Mouse (Mus musculus): ENCODE results near the gene Foxn3. TPM values are rescaled to one million over a fixed set of nuclear protein-coding genes. Genes with fewer than 3 reads are reported as not detected.

Foxn3 gene
- polyA plus RNA-seq, 1 experiment from 2014 or later: 41.9 TPM

DNA sequence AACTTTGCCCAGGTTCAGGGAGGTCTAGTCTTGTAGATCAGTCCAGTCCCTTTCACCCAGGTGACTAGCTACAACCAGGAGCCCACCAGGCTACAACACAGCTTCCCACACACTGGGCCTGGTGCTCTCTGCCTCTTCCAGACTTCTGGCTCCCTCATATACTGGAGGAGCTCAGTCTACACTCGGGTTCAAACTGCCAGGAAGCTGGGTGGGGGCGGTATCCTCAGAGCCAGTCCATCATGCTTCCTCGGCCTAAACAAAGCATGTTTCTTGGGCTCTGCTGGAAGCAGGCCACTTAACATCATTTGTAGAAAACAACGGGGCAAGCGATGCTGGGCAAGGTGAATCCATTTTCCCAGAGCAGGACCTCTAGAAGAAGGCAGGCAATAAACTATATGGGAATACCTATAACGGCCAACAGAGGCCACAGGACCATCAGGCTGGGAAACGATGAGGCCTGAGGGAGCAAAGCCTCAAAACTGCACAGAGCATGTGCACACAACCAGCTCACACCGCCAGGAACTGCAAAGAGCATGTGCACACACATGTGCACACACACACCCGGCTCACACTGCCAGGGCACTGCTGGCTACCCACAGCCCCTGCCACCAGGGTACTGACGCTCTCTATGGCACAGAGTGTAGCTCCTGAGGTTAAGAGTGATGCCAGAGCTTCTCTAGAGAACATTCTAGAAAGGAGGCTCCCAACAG lies 214.3 kb downstream of the Foxn3 start:
- Histone ChIP-seq H3K36me3 (ENCODE audit: control insufficient read depth, insufficient read depth) (no peaks in the 10 kb centered on the region), H3K27ac (ENCODE audit: low read depth, low read length) (peak overlapping the region; percentile 77), H3K27me3 (replicated peaks; ENCODE audit: control insufficient read depth, insufficient read depth, low read length) (no peaks in the 10 kb centered on the region), H3K9ac (ENCODE audit: low read depth, low read length) (no peak overlapping the region), H3K4me2 (replicated peaks; ENCODE audit: low read depth) (no peak overlapping the region; the same call in 1 of the 2 replicates), H3K4me3 (ENCODE audit: low read depth, low read length) (no peak overlapping the region), H3K9me3 (ENCODE audit: control insufficient read depth) (no peaks in the 10 kb centered on the region), H3K4me1 (replicated peaks; ENCODE audit: control insufficient read depth, insufficient read depth, low read length) (peaks cover 34% of the 10 kb centered on the region)
- TF ChIP-seq CTCF (IDR thresholded peaks at IDR 0.05; ENCODE audit: low read depth): no peak
- no peak; the same call in 1 of the 2 replicates for ATAC-seq
- WGBS: 44% methylated on average over 10 of the region's 10 CpGs

DNA sequence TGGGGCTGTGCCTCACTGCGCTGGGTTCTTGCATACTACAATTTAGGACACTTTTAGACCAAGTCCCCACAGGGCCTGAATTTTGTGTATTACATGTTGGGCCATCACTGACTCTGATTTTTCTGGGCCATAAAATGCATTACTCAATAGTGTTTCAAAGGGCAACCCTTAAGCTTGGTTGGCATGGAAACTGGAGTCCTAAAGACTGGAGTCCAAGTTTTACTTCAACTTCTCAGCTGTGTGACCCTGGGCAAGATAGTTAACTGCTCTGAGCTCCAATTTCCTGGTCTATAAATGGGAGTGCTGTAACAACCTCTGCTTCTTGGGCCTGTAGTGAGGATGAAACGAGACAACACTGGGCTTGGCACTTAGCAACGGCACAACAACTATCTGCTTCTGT lies 215.9 kb downstream of the Foxn3 start:
- Histone ChIP-seq H3K4me2 (replicated peaks; ENCODE audit: low read depth) (no peak overlapping the region), H3K27ac (ENCODE audit: low read depth, low read length) (peak overlapping the region; percentile 55; the same call in 1 of the 2 replicates), H3K27me3 (replicated peaks; ENCODE audit: control insufficient read depth, insufficient read depth, low read length) (no peaks in the 10 kb centered on the region), H3K4me3 (ENCODE audit: low read depth, low read length) (no peak overlapping the region), H3K4me1 (replicated peaks; ENCODE audit: control insufficient read depth, insufficient read depth, low read length) (peaks cover 30% of the 10 kb centered on the region), H3K9me3 (ENCODE audit: control insufficient read depth) (no peaks in the 10 kb centered on the region), H3K36me3 (ENCODE audit: control insufficient read depth, insufficient read depth) (no peaks in the 10 kb centered on the region), H3K9ac (ENCODE audit: low read depth, low read length) (no peak overlapping the region)
- peak; percentile 75 for ATAC-seq
- TF ChIP-seq CTCF (IDR thresholded peaks at IDR 0.05; ENCODE audit: low read depth): no peak
- 36% methylated on average over 3 of the region's 3 CpGs for WGBS

DNA sequence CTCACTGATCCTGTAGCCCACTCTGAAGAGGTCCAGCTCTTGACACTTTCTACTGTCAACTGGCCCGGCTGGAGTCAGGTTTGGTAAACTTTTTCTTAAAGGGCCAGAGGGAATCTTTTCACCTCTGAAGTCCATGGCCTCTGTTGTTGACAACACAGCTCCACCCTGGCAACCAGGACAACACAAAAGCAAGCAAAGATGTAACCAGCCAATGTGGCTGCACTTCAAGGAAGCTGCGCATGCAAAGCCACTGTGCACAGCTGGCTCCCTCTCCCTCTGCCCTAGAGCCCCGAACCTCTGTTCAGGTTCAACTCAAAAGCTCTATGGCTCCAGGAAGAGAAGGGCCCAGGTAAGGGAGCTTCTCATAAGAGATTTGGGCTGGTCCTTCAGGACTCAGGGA lies 216.4 kb downstream of the Foxn3 start:
- H3K27me3 ChIP-seq (replicated peaks; ENCODE audit: control insufficient read depth, insufficient read depth, low read length): no peaks in the 10 kb centered on the region
- WGBS: 46% methylated on average over 3 of the region's 3 CpGs
- H3K9ac ChIP-seq (ENCODE audit: low read depth, low read length): no peak overlapping the region
- H3K4me3 ChIP-seq (ENCODE audit: low read depth, low read length): no peak overlapping the region
- H3K4me2 ChIP-seq (replicated peaks; ENCODE audit: low read depth): no peak overlapping the region
- peak; percentile 34 for ATAC-seq
- no peak for TF ChIP-seq CTCF (IDR thresholded peaks at IDR 0.05; ENCODE audit: low read depth)
- no peaks in the 10 kb centered on the region for H3K36me3 ChIP-seq (ENCODE audit: control insufficient read depth, insufficient read depth)
- peaks cover 30% of the 10 kb centered on the region for H3K4me1 ChIP-seq (replicated peaks; ENCODE audit: control insufficient read depth, insufficient read depth, low read length)
- H3K27ac ChIP-seq (ENCODE audit: low read depth, low read length): peak overlapping the region; percentile 55; the same call in 1 of the 2 replicates
- H3K9me3 ChIP-seq (ENCODE audit: control insufficient read depth): no peaks in the 10 kb centered on the region

- ATAC-seq: no peak
- no peak for TF ChIP-seq CTCF (IDR thresholded peaks at IDR 0.05; ENCODE audit: low read depth)
- no peaks in the 10 kb centered on the region for H3K27me3 ChIP-seq (replicated peaks; ENCODE audit: control insufficient read depth, insufficient read depth, low read length)
- H3K27ac ChIP-seq (ENCODE audit: low read depth, low read length): no peak overlapping the region
- peaks cover 6% of the 10 kb centered on the region for H3K36me3 ChIP-seq (ENCODE audit: control insufficient read depth, insufficient read depth)
- peaks cover 25% of the 10 kb centered on the region for H3K4me1 ChIP-seq (replicated peaks; ENCODE audit: control insufficient read depth, insufficient read depth, low read length)
- 88% methylated on average over 4 of the region's 4 CpGs for WGBS
- H3K9ac ChIP-seq (ENCODE audit: low read depth, low read length): no peak overlapping the region
- H3K9me3 ChIP-seq (ENCODE audit: control insufficient read depth): no peaks in the 10 kb centered on the region
- H3K4me3 ChIP-seq (ENCODE audit: low read depth, low read length): no peak overlapping the region
- no peak overlapping the region for H3K4me2 ChIP-seq (replicated peaks; ENCODE audit: low read depth)
Observed at GRCm38 (mm10) chr12:99345323-99345722, 218.1 kb downstream of the Foxn3 start.

GRCm38 (mm10) chr12:99343378-99343777 lies 220.0 kb downstream of the Foxn3 start:
- Histone ChIP-seq H3K4me2 (replicated peaks; ENCODE audit: low read depth) (no peak overlapping the region), H3K27me3 (replicated peaks; ENCODE audit: control insufficient read depth, insufficient read depth, low read length) (no peaks in the 10 kb centered on the region), H3K27ac (ENCODE audit: low read depth, low read length) (no peak overlapping the region), H3K9me3 (ENCODE audit: control insufficient read depth) (no peaks in the 10 kb centered on the region), H3K36me3 (ENCODE audit: control insufficient read depth, insufficient read depth) (peaks cover 7% of the 10 kb centered on the region), H3K4me1 (replicated peaks; ENCODE audit: control insufficient read depth, insufficient read depth, low read length) (peaks cover 11% of the 10 kb centered on the region; the same call in 1 of the 2 replicates), H3K4me3 (ENCODE audit: low read depth, low read length) (no peak overlapping the region), H3K9ac (ENCODE audit: low read depth, low read length) (no peak overlapping the region)
- no peak for TF ChIP-seq CTCF (IDR thresholded peaks at IDR 0.05; ENCODE audit: low read depth)
- WGBS: 88% methylated on average over 2 of the region's 2 CpGs
- no peak for ATAC-seq

- no peaks in the 10 kb centered on the region for H3K9me3 ChIP-seq (ENCODE audit: control insufficient read depth)
- H3K9ac ChIP-seq (ENCODE audit: low read depth, low read length): no peak overlapping the region
- no peak for TF ChIP-seq CTCF (IDR thresholded peaks at IDR 0.05; ENCODE audit: low read depth)
- H3K27ac ChIP-seq (ENCODE audit: low read depth, low read length): no peak overlapping the region
- H3K27me3 ChIP-seq (replicated peaks; ENCODE audit: control insufficient read depth, insufficient read depth, low read length): no peaks in the 10 kb centered on the region
- H3K4me3 ChIP-seq (ENCODE audit: low read depth, low read length): no peak overlapping the region
- peaks cover 14% of the 10 kb centered on the region for H3K36me3 ChIP-seq (ENCODE audit: control insufficient read depth, insufficient read depth)
- 35% methylated on average over 3 of the region's 3 CpGs for WGBS
- no peak for ATAC-seq
- H3K4me1 ChIP-seq (replicated peaks; ENCODE audit: control insufficient read depth, insufficient read depth, low read length): peaks cover 9% of the 10 kb centered on the region; the same call in 1 of the 2 replicates
- no peak overlapping the region for H3K4me2 ChIP-seq (replicated peaks; ENCODE audit: low read depth)
Observed at GRCm38 (mm10) chr12:99342160-99342559, 221.2 kb downstream of the Foxn3 start.

Data from intestine, postnatal 0 days (tissue).